In genomic region chr5:33270568-33270967, GRCm38 (mm10) we compare ENCODE assay signal across 8 mouse cellular contexts. TPM values are rescaled to one million over a fixed set of nuclear protein-coding genes. Genes with fewer than 3 reads are reported as not detected.
DNase-seq lines count a peak whose midpoint lies in the region; ATAC-seq and TF ChIP-seq lines count a peak whose summit lies in the region.

No protein-coding gene starts in this region.

- H3K4me3 ChIP-seq in forebrain, embryonic 11.5 days (ENCODE audit: low read depth, low read length), result no peak overlapping the region
- H3K4me3 ChIP-seq in forebrain, embryonic 15.5 days, result no peak overlapping the region
- no peak overlapping the region for H3K4me3 ChIP-seq in embryonic facial prominence, embryonic 11.5 days (ENCODE audit: low read depth, low read length)
- no peak overlapping the region for H3K4me3 ChIP-seq in left cerebral cortex, adult 2 months

- no peaks in the 10 kb centered on the region for H3K9me3 ChIP-seq in forebrain, embryonic 11.5 days (ENCODE audit: control insufficient read depth, low read length)
- no peaks in the 10 kb centered on the region for H3K9me3 ChIP-seq in forebrain, embryonic 15.5 days
- no peaks in the 10 kb centered on the region for H3K9me3 ChIP-seq in embryonic facial prominence, embryonic 11.5 days (replicated peaks; ENCODE audit: control insufficient read depth, low read length)

- peak; percentile 87 for DNase-seq in forebrain, embryonic 11.5 days (ENCODE audit: low spot score)
- DNase-seq in adrenal gland, postnatal 10 days, result peak; percentile 91
- DNase-seq in embryonic facial prominence, embryonic 11.5 days (ENCODE audit: low spot score), result peak; percentile 83
- DNase-seq in heart, postnatal 14 days, result peak; percentile 85 to 92
- peak; percentile 79 to 91 for DNase-seq in left cerebral cortex, adult 2 months (ENCODE audit: extremely low spot score in 1 of 2, low spot score in 2 of 2)
- DNase-seq in spleen, adult 18-20 months, result peak; percentile 69 to 89

- 20% methylated on average over 5 of the region's 5 CpGs for WGBS in forebrain, embryonic 11.5 days
- WGBS in forebrain, embryonic 15.5 days, result 8% methylated on average over 5 of the region's 5 CpGs
- WGBS in embryonic facial prominence, embryonic 11.5 days, result 25% methylated on average over 5 of the region's 5 CpGs

- H3K4me1 ChIP-seq in forebrain, embryonic 11.5 days (replicated peaks; ENCODE audit: control insufficient read depth, insufficient read depth, low read length), result peaks cover 7% of the 10 kb centered on the region
- H3K4me1 ChIP-seq in forebrain, embryonic 15.5 days, result peaks cover 38% of the 10 kb centered on the region
- H3K4me1 ChIP-seq in embryonic facial prominence, embryonic 11.5 days (ENCODE audit: control insufficient read depth, insufficient read depth, low read length), result peaks cover 4% of the 10 kb centered on the region; the same call in 1 of the 2 replicates

- no peaks in the 10 kb centered on the region for H3K27me3 ChIP-seq in forebrain, embryonic 11.5 days (ENCODE audit: control insufficient read depth, insufficient read depth, low read length)
- H3K27me3 ChIP-seq in forebrain, embryonic 15.5 days, result no peaks in the 10 kb centered on the region
- no peaks in the 10 kb centered on the region for H3K27me3 ChIP-seq in embryonic facial prominence, embryonic 11.5 days (ENCODE audit: control insufficient read depth, insufficient read depth, low read length)

- peaks cover 23% of the 10 kb centered on the region; the same call in 1 of the 2 replicates for H3K36me3 ChIP-seq in forebrain, embryonic 11.5 days (ENCODE audit: control insufficient read depth, insufficient read depth, low read length)
- H3K36me3 ChIP-seq in forebrain, embryonic 15.5 days, result peaks cover 40% of the 10 kb centered on the region
- peaks cover 17% of the 10 kb centered on the region for H3K36me3 ChIP-seq in embryonic facial prominence, embryonic 11.5 days (replicated peaks; ENCODE audit: control insufficient read depth, insufficient read depth, low read depth, low read length)

- TF ChIP-seq CTCF in left cerebral cortex, adult 2 months (IDR thresholded peaks at IDR 0.05), result peak; percentile 99

- H3K27ac ChIP-seq in forebrain, embryonic 11.5 days (ENCODE audit: low read depth, low read length), result no peak overlapping the region
- no peak overlapping the region for H3K27ac ChIP-seq in forebrain, embryonic 15.5 days (replicated peaks)
- no peak overlapping the region for H3K27ac ChIP-seq in embryonic facial prominence, embryonic 11.5 days (replicated peaks; ENCODE audit: low read depth, low read length)
- peak overlapping the region; percentile 57; the same call in 1 of the 2 replicates for H3K27ac ChIP-seq in left cerebral cortex, adult 2 months

- no peak overlapping the region for H3K9ac ChIP-seq in forebrain, embryonic 11.5 days (ENCODE audit: low read length)
- H3K9ac ChIP-seq in forebrain, embryonic 15.5 days (replicated peaks), result no peak overlapping the region
- H3K9ac ChIP-seq in embryonic facial prominence, embryonic 11.5 days (replicated peaks; ENCODE audit: low read length), result no peak overlapping the region

- no peak overlapping the region for H3K4me2 ChIP-seq in forebrain, embryonic 11.5 days (ENCODE audit: low read depth, low read length, severe bottlenecking)
- no peak overlapping the region for H3K4me2 ChIP-seq in forebrain, embryonic 15.5 days (replicated peaks)
- H3K4me2 ChIP-seq in embryonic facial prominence, embryonic 11.5 days (ENCODE audit: low read depth, low read length), result no peak overlapping the region

- intact Hi-C loops in heart, postnatal 14 days (cut with DNase I), result loop anchor here (2.0 kb wide), 1 partner anchor 68 kb away; no protein-coding TSS in a partner anchor
- intact Hi-C loops in left cerebral cortex, adult 2 months (cut with DNase I), result loop anchor here (1.0 to 10.0 kb wide), 2 partner anchors 67 to 384 kb away; partner anchors contain the start of genes Slbp, Tacc3 and Tmem129

- ATAC-seq in forebrain, embryonic 11.5 days (replicated peaks; ENCODE audit: low FRiP score), result no peak
- no peak for ATAC-seq in forebrain, embryonic 15.5 days (replicated peaks)
- ATAC-seq in embryonic facial prominence, embryonic 11.5 days (replicated peaks; ENCODE audit: insufficient number of reproducible peaks, low FRiP score, low TSS enrichment, low read depth), result no peak
- ATAC-seq in megakaryocyte-erythroid progenitor cell, adult 5-6 weeks (replicated peaks; ENCODE audit: low FRiP score, low TSS enrichment, poor library complexity, severe bottlenecking), result peak; percentile 45

RNA-seq across cellular contexts. Expression of gene Ctbp1, which starts 4.2 kb away (rescaled TPM):
- 560 and 627 TPM in 2 replicates for polyA plus RNA-seq in forebrain, embryonic 11.5 days (2014; fragmentation: Nextera tagmentation; extraction: Ambion mirVana)
- polyA plus RNA-seq in forebrain, embryonic 15.5 days (2015; fragmentation: Nextera tagmentation; extraction: Ambion mirVana), result 534 and 562 TPM in 2 replicates
- 100 to 1,000 TPM; 202 to 229 TPM for total RNA-seq in adrenal gland, postnatal 10 days (2021)
- 396 and 435 TPM in 2 replicates for polyA plus RNA-seq in embryonic facial prominence, embryonic 11.5 days (2014; fragmentation: Nextera tagmentation; extraction: Ambion mirVana)
- total RNA-seq in heart, postnatal 14 days (2021), result 100 to 1,000 TPM; 202 to 211 TPM
- 100 to 1,000 TPM; 315 to 319 TPM for total RNA-seq in left cerebral cortex, adult 2 months (2021)
- 208 and 216 TPM in 2 replicates for total RNA-seq in megakaryocyte-erythroid progenitor cell, adult 5-6 weeks (2014; fragmentation: Nextera tagmentation)
- 136 and 192 TPM in 2 replicates for total RNA-seq in megakaryocyte-erythroid progenitor cell, adult 5-6 weeks (2017)

RNA-seq across cellular contexts. Expression of gene Spon2, which starts 52.3 kb away (rescaled TPM):
- 2.3 and 5.2 TPM in 2 replicates for polyA plus RNA-seq in forebrain, embryonic 11.5 days (2014; fragmentation: Nextera tagmentation; extraction: Ambion mirVana)
- polyA plus RNA-seq in forebrain, embryonic 15.5 days (2015; fragmentation: Nextera tagmentation; extraction: Ambion mirVana), result 3.1 TPM in 2 replicates
- 1 to 10 TPM; 7.8 to 8.5 TPM for total RNA-seq in adrenal gland, postnatal 10 days (2021)
- polyA plus RNA-seq in embryonic facial prominence, embryonic 11.5 days (2014; fragmentation: Nextera tagmentation; extraction: Ambion mirVana), result 4.2 and 5.3 TPM in 2 replicates
- total RNA-seq in heart, postnatal 14 days (2021), result 10 to 100 TPM in 1 of 2 experiments, 1 to 10 TPM in 1; 6.4 to 10.7 TPM
- total RNA-seq in left cerebral cortex, adult 2 months (2021), result under 1 TPM in 1 of 2 experiments, not detected in 1; 0.56 TPM
- 23.4 and 35.0 TPM in 2 replicates for total RNA-seq in megakaryocyte-erythroid progenitor cell, adult 5-6 weeks (2014; fragmentation: Nextera tagmentation)
- total RNA-seq in megakaryocyte-erythroid progenitor cell, adult 5-6 weeks (2017), result 14.8 and 15.1 TPM in 2 replicates

Comparison
In these comparisons a context has a peak if more than half of its experiments do, and no peak if none do; other contexts are left out.
1. RNA of gene Spon2, which starts 52.3 kb away (total RNA-seq): 14.8 to 35.0 TPM in megakaryocyte-erythroid progenitor cell, adult 5-6 weeks, 6.4 to 10.7 TPM in heart, postnatal 14 days and 7.8 to 8.5 TPM in adrenal gland, postnatal 10 days; 0.56 TPM in left cerebral cortex, adult 2 months; every median in the first group is over 4 times any median in the second.
2. Peak in every context shown above with its lines, with median percentiles within 50 percentile points of each other: DNase-seq.